Mouse (Mus musculus) retina, adult 2 months (tissue): ENCODE data around the gene Arhgap27.
"Not testable (repeated sequence)": the region's sequence is repeated elsewhere in the genome, so short reads cannot be mapped to it uniquely, and the experiment has no call there.

Experiments
- DNase-seq: peaks from one replicate; pipeline ENCODE4 v3.0.0-alpha.2; 2012; ENCODE audit warnings: low read depth, low spot score

The Arhgap27 gene

GRCm38 (mm10) chr11:103333719-103334398, 29.6 kb downstream of the Arhgap27 start:
- DNase-seq, result no peak

- DNase-seq, result no peak
Measured at GRCm38 (mm10) chr11:103332890-103333651, 30.4 kb downstream of the Arhgap27 start.

DNA sequence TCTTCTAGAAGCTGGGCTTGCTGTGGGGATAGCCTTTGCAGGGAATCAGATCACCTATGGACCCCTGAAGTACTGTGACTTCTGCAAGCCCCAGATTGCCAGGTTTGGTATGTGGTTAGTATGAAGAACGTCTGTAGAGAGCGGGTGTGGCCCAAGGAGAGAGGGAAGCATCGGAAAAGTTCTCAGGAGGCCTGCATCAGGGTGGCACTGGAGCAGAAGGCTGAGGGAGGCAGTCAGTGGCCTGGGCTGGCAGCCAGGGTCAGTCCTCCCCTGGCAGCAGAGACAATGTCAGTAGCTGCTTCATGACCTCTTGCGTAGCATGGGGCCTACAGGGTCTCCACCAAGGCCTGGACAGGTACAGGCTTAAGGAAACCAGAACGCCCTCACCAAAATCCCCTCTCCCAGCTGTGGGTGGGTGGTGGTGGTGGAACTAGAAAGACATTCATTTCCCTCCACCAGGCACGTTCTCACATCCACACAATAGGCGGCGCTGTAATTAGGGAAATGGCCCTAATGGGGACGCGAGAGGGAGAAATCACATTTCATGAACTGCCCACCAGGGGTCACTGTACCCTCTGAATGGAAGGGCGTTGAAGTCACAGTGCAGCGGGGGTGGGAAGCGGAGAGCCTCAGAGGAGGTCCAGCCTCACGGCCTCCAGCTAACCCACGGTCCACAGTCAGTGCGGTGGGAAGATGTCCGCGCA, 31.2 kb downstream of the Arhgap27 start:
- peak; percentile 61 for DNase-seq

DNA sequence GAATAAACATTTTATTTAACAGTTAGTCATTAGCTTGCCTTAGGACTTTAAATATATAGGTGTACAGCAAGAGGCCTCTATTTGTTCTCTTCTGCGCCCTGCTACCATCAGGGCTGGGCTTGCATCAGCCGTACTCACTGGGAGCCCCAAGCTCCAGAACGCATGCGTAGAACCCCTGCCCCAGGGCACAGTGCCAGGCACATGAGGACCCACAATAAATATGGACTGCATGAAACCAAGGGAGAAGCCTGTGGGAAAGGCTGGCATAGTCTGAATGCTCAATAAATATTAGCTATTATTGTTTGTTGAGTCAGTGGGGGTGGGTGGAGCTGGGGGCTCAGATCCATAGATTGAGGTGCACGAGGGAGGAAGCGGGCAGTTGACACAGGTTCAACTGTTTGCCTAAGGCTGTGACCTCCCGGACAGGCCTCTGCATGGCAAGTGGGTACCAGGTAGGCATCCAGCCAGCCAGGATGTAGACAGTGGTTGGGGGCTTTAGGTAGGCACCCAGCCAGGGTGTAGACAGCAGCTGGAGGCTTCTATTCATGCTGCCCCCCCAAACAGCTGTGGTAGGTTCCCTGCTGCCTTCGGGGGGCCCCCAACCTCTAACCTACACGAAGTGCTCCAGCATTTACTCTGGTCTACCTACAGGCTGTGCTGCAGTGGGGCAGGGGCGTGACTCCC, 31.8 kb downstream of the Arhgap27 start:
- no peak for DNase-seq

DNA sequence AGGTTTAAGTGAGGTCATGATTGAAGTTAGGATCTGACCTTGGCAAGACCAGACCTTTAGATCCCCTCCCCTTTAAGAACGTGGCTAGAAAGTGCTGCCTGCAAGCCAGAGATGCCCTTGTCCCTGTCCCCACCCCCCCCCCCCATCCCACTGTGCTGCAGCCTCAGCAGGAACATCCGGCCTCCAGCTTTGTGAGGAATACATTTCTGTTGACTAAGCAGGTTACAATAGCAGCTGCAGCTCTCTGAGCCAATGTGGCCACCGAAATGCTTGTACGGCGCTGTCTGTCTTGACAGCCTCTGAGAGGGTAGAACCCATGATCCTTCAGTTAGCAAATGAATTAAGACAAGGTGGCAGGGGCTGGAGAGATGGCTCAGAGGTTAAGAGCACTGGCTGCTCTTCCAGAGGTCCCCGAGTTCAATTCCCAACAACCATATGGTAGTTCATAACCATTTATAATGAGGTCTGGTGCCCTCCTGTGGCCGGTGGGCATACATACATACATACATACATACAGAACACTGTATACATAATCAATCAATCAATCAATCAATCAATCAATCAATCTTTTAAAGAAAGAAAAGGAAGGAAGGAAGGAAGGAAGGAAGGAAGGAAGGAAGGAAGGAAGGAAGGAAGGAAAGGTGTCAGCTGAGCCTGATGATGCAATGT, 32.7 kb downstream of the Arhgap27 start:
- DNase-seq, result no peak

GRCm38 (mm10) chr11:103326950-103327349, 36.5 kb downstream of the Arhgap27 start:
- no peak for DNase-seq

- DNase-seq, result peak; percentile 42
Measured at GRCm38 (mm10) chr11:103325172-103325571, 38.3 kb downstream of the Arhgap27 start.

DNA sequence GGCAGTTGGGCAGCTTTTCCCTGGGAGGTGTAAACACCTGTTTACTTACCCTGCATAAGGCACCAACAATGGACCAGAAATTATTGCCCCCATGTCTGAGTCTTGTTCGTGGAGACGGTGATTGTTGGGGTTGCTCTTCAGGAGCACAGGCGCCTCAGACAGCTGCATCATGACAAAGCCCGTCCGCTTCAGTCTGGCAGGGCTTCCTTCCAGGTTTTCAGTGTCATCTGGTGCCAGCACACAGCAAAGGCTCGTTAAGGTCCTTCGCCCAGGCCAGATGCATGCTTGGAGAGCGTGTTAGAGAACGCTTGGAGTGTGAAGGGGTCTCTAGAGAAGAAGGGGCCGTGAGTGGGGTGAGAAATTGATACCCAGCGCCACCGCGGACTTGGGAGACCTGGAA, 38.8 kb downstream of the Arhgap27 start:
- no peak for DNase-seq

- DNase-seq, result not testable (repeated sequence)
Measured at GRCm38 (mm10) chr11:103322832-103323231, 40.7 kb downstream of the Arhgap27 start.

- no peak for DNase-seq
Measured at GRCm38 (mm10) chr11:103320646-103321045, 42.8 kb downstream of the Arhgap27 start.

- no peak for DNase-seq
Measured at GRCm38 (mm10) chr11:103320196-103320595, 43.3 kb downstream of the Arhgap27 start.

GRCm38 (mm10) chr11:103318042-103318441, 45.5 kb downstream of the Arhgap27 start:
- no peak for DNase-seq

DNA sequence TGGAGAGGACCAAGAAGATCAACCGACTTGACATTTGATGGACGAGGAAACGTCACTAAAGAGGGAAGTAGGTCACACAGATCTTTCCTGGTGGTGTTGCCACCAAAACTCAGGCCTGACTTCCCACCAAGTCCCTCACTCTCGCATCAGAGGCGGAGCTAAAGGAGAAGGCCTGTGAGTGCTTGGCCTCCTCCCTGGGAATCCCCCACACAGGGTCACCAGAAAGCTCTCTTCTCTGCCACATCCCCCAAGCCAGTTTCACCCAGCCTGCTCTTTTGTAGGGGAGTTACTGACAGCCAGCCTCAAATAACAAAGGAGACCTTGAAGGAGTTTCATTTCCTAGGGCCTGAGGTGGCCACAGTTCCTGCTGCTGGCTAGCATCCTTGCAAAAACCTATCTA, 48.1 kb downstream of the Arhgap27 start:
- no peak for DNase-seq

GRCm38 (mm10) chr11:103314736-103315374, 48.6 kb downstream of the Arhgap27 start:
- no peak for DNase-seq

GRCm38 (mm10) chr11:103313542-103313941, 50.0 kb downstream of the Arhgap27 start:
- DNase-seq, result no peak

DNA sequence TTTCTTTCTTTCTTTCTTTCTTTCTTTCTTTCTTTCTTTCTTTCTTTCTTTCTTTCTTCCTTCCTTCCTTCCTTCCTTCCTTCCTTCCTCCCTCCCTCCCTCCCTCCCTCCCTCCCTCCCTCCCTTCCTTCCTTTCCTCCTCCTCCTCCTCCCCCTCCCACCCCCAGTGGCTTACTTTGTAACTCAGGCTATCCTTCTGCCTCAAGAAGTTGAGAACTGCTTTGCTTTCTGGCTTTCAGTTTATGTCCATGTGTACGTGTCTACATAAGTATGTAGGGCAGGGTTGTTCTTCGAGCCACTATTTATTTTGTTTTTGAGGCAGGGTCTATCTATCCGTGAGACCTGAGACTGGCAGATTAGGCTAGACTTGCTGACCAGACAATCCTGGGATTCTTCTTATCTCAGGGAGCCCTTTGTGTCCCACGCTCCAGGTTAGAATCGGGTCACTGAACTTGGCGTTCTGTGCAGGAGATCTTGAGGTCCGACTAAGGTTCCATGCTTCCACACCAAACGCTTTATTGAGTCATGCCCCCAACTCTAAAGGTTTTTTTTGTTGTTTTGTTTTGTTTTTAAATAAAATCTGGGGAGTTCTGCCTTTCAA, 50.7 kb downstream of the Arhgap27 start:
- DNase-seq, result no peak

- DNase-seq, result no peak
Measured at GRCm38 (mm10) chr11:103311960-103312611, 51.4 kb downstream of the Arhgap27 start.

GRCm38 (mm10) chr11:103309956-103310574, 53.4 kb downstream of the Arhgap27 start:
- no peak for DNase-seq

DNA sequence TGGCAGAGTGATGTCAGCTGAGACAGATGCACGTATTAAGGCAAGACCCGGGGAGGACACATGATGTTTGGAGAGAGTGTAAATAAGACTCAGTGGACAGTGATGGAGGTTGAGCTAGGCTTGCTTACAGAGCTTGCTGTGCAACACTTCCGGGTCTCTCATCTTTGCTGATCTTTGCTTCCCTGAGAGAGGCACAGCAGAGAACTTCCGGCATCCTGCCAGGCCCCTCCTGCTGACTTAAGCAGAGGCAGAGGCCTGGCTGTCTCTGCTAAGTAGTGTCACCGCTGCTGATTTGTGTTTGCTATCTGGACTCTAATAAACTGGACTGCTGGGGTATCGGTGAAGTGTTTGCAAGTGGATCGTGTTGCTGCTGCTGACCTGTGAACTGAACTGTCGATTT, 55.6 kb downstream of the Arhgap27 start:
- DNase-seq, result no peak
